Mouse (Mus musculus): ENCODE data around the gene G430095P16Rik. TPM values are rescaled to one million over a fixed set of nuclear protein-coding genes. Genes with fewer than 3 reads are reported as not detected.

Gene G430095P16Rik
- polyA plus RNA-seq (2012; fragmentation: generic; extraction: Trizol): 2.9 TPM
- long read RNA-seq, experiment 1, partial matches to known transcripts: 0 of 2 reads
- long read RNA-seq, experiment 1, other reads (novel, unspliced or antisense): 0 of 2 reads
- long read RNA-seq, experiment 2, partial matches to known transcripts: 0 of 1 reads
- long read RNA-seq, experiment 2, other reads (novel, unspliced or antisense): 1 of 1 reads

DNA sequence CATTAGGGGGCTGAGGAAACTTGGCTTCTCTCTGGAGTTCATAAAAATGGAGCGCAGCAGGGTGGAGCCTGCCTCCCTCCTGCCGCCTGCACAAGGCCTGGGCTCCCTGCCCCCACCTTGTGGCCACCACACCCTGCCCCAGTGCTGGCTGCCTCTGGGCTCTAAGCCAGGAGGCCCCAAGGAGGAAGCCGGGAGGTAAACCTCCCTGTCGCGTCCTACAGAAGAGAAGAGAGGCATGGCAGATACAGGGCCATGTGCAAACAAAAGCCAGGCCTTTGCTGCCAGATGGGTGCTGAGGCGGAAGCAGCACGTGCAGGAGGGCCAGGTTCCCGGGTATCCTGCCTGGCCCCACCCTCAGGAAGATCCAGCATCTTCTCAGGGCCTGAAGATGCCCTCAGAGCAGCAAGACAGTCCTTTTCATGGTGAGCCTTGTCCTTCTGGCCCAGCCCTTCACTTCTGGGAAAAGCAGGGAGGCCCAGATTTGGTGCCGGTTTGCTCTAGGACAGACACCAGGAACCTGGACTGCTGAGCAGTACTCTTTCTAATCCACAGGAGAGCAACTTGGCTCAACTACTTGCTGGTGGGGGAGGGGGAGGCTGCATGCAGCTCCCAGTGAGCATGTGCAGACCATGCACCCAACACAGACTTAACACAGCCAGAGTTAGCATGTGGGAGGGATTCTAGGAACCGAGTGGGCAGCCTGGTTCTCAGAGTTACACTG is at the start of gene G430095P16Rik:
G430095P16Rik (plus strand) TSS at position 158 of the 721 bp plus-strand sequence.
- no peak for TF ChIP-seq FOSL1 (IDR thresholded peaks at IDR 0.05; ENCODE audit: insufficient read depth, low read length, poor library complexity, severe bottlenecking)
- peak; percentile 84 for TF ChIP-seq MAX (IDR thresholded peaks at IDR 0.05)
- peaks cover 12% of the 10 kb centered on the region for H3K79me2 ChIP-seq (ENCODE audit: control insufficient read depth, insufficient read depth)
- H3K79me3 ChIP-seq (ENCODE audit: low read depth): no peaks in the 10 kb centered on the region
- H3K27me3 ChIP-seq (ENCODE audit: control insufficient read depth, insufficient read depth, insufficient read length): no peaks in the 10 kb centered on the region
- H3K36me3 ChIP-seq (ENCODE audit: control insufficient read depth, insufficient read depth): peaks cover 74% of the 10 kb centered on the region
- H3K4me3 ChIP-seq (ENCODE audit: insufficient read depth, poor library complexity, severe bottlenecking): no peak within 1 kb of the TSS
- H3ac ChIP-seq (ENCODE audit: control insufficient read depth, insufficient read length, low read depth): peak within 1 kb of the TSS; percentile 49

DNA sequence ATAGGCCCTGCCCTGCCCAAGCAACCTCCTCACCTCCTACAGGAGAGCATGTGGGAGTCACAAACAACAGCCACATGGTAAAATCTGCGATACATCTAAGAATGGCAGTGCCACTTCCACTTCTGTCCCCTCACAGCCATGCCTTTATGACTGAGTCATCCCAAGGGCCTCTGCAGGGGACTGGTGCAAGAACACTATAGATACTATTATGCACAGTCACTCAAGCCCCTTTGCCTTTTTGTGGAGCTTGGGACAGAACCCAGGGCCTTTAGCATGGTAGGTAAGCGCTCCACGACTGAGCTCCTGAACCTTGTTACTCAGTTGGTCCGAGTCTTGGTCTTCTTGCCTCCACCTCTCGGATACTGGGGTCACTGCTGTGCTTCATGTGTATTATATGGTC is 45.5 kb upstream of the G430095P16Rik start:
- Histone ChIP-seq H3K27me3 (ENCODE audit: control insufficient read depth, insufficient read depth, insufficient read length) (no peaks in the 10 kb centered on the region), H3K79me3 (ENCODE audit: low read depth) (peaks cover 52% of the 10 kb centered on the region), H3K79me2 (ENCODE audit: control insufficient read depth, insufficient read depth) (peaks cover 57% of the 10 kb centered on the region), H3K4me3 (ENCODE audit: insufficient read depth, poor library complexity, severe bottlenecking) (no peak overlapping the region), H3ac (ENCODE audit: control insufficient read depth, insufficient read length, low read depth) (no peak overlapping the region), H3K36me3 (ENCODE audit: control insufficient read depth, insufficient read depth) (peaks cover 58% of the 10 kb centered on the region)
- no peak for TF ChIP-seq MYOG (IDR thresholded peaks at IDR 0.05; ENCODE audit: control insufficient read depth, extremely low read depth, insufficient read length)
- no peak for TF ChIP-seq CTCF (IDR thresholded peaks at IDR 0.05; ENCODE audit: control insufficient read depth, insufficient read depth, insufficient read length)
- TF ChIP-seq CEBPB (IDR thresholded peaks at IDR 0.05; ENCODE audit: low read depth): no peak
- TF ChIP-seq MAX (IDR thresholded peaks at IDR 0.05): no peak
- TF ChIP-seq FOSL1 (IDR thresholded peaks at IDR 0.05; ENCODE audit: insufficient read depth, low read length, poor library complexity, severe bottlenecking): no peak
- TF ChIP-seq USF1 (IDR thresholded peaks at IDR 0.05; ENCODE audit: low read depth): no peak
- no peak for TF ChIP-seq MYOD1 (IDR thresholded peaks at IDR 0.05; ENCODE audit: control insufficient read depth, insufficient read length, low read depth)

DNA sequence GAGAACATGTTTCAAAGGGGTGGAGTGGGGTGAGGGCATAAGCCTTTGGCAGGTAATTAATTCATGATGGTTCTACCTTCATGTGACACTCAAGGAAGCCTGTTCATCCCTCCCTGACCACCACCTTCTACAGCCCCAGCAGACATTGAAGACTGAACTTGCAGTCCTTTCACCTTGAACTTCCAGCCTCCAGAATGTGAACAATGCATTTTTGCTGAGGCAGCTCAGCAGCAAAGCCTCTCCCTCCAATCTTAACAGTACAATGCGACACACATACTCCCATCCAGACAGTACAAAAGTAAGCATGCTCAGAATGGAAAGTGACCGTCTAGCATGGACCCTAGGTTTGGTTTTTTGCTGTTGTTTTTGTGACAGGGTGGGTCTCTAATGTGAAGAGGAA is 41.3 kb upstream of the G430095P16Rik start:
- H3K27me3 ChIP-seq (ENCODE audit: control insufficient read depth, insufficient read depth, insufficient read length): no peaks in the 10 kb centered on the region
- no peak for TF ChIP-seq CEBPB (IDR thresholded peaks at IDR 0.05; ENCODE audit: low read depth)
- peaks cover 98% of the 10 kb centered on the region for H3K79me2 ChIP-seq (ENCODE audit: control insufficient read depth, insufficient read depth)
- H3ac ChIP-seq (ENCODE audit: control insufficient read depth, insufficient read length, low read depth): no peak overlapping the region
- H3K36me3 ChIP-seq (ENCODE audit: control insufficient read depth, insufficient read depth): peaks cover 65% of the 10 kb centered on the region
- H3K79me3 ChIP-seq (ENCODE audit: low read depth): peaks cover 92% of the 10 kb centered on the region
- H3K4me3 ChIP-seq (ENCODE audit: insufficient read depth, poor library complexity, severe bottlenecking): no peak overlapping the region

DNA sequence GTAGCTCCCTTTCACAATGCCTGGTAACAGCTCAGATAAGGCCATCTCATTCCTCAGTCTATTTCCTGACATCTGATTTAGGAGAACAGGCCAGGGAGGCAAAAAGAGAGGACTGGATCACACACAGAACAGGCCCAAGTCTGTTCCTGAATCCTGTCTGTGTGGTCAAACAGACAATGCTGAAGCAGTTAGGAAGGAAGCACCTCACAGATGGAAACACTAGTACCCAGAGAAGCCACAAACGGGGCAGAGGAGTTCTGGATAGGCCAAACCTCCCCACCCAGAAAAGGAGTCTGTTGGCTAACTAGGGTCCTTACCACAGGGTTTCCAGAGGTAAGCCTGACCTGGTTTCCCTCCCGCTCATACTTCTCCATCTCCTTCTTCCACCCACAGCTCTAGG is 40.5 kb upstream of the G430095P16Rik start:
- Histone ChIP-seq H3K27me3 (ENCODE audit: control insufficient read depth, insufficient read depth, insufficient read length) (no peaks in the 10 kb centered on the region), H3K4me3 (ENCODE audit: insufficient read depth, poor library complexity, severe bottlenecking) (no peak overlapping the region), H3K79me2 (ENCODE audit: control insufficient read depth, insufficient read depth) (peaks cover 100% of the 10 kb centered on the region), H3ac (ENCODE audit: control insufficient read depth, insufficient read length, low read depth) (no peak overlapping the region), H3K79me3 (ENCODE audit: low read depth) (peaks cover 95% of the 10 kb centered on the region), H3K36me3 (ENCODE audit: control insufficient read depth, insufficient read depth) (peaks cover 62% of the 10 kb centered on the region)
- TF ChIP-seq FOSL1 (IDR thresholded peaks at IDR 0.05; ENCODE audit: insufficient read depth, low read length, poor library complexity, severe bottlenecking) (no peak), CEBPB (IDR thresholded peaks at IDR 0.05; ENCODE audit: low read depth) (no peak), MYOD1 (IDR thresholded peaks at IDR 0.05; ENCODE audit: control insufficient read depth, insufficient read length, low read depth) (no peak), MAX (IDR thresholded peaks at IDR 0.05) (no peak), USF1 (IDR thresholded peaks at IDR 0.05; ENCODE audit: low read depth) (no peak), MYOG (IDR thresholded peaks at IDR 0.05; ENCODE audit: control insufficient read depth, extremely low read depth, insufficient read length) (no peak), CTCF (IDR thresholded peaks at IDR 0.05; ENCODE audit: control insufficient read depth, insufficient read depth, insufficient read length) (no peak)

DNA sequence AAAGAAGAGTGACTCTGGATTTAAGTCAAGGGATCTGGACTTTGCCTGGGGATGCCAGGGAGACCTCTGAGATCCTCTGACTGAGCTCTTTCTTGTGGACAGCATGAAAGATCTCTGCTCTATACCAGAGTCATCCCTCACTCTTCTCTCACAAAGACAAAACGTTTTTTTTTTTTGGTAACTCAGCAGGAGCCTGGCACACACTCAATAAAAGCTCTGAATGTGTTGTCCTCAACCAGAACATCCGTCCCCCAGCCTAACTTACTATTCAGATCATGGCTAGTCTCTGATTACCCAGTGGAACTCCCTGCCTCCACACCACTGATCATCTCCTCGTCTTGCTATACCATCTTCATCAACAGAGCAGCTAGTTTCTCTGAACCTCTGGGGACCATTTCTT is 38.3 kb upstream of the G430095P16Rik start:
- peaks cover 41% of the 10 kb centered on the region for H3K36me3 ChIP-seq (ENCODE audit: control insufficient read depth, insufficient read depth)
- no peaks in the 10 kb centered on the region for H3K27me3 ChIP-seq (ENCODE audit: control insufficient read depth, insufficient read depth, insufficient read length)
- H3ac ChIP-seq (ENCODE audit: control insufficient read depth, insufficient read length, low read depth): no peak overlapping the region
- peaks cover 77% of the 10 kb centered on the region for H3K79me3 ChIP-seq (ENCODE audit: low read depth)
- no peak overlapping the region for H3K4me3 ChIP-seq (ENCODE audit: insufficient read depth, poor library complexity, severe bottlenecking)
- no peak for TF ChIP-seq CEBPB (IDR thresholded peaks at IDR 0.05; ENCODE audit: low read depth)
- no peak for TF ChIP-seq USF1 (IDR thresholded peaks at IDR 0.05; ENCODE audit: low read depth)
- H3K79me2 ChIP-seq (ENCODE audit: control insufficient read depth, insufficient read depth): peaks cover 97% of the 10 kb centered on the region

DNA sequence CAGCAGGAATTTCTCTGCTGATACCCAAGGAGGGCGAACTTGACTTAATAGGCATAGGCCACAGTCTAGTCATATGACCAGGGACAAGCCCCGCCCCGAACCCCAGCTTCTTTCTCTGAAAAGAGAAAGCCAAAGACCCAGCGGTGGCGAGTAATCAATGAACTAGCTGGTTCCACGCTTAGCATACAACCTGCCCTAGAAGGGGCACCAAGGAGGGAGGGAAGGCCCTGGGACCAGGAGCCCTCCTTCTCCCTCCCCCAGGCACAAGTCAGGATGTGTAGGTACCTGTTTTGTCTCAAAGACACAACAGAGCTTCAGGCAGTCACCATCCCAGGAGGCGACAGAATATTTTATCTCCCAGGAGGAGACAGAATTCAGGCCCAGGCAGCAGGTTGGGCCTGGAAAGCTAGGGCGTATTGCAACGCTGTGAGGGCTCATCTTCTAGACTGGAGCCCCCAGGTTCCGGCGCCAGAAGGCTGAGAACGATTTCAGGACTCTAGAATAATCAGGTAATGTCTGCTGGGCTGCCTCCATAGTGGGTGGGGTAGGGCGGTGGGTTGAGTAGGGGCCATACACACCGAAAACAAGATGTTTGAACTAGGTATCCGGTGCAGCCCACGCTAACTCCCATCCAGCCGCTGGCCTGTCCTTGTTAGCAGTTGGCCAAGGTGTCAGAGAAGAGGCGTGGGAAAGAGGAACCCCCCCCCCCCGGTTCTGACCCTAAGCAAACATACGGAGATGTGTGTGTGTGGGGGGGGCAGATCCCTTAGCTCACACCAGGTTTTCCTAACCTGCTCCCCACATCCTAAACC is 36.4 kb upstream of the G430095P16Rik start, which contains the start of gene Trmt1:
Trmt1 (plus strand) TSS at position 117 of the 812 bp plus-strand sequence.
- Histone ChIP-seq H3ac (ENCODE audit: control insufficient read depth, insufficient read length, low read depth) (peak within 1 kb of the TSS; percentile 76), H3K79me3 (ENCODE audit: low read depth) (peaks cover 74% of the 10 kb centered on the region), H3K36me3 (ENCODE audit: control insufficient read depth, insufficient read depth) (peaks cover 41% of the 10 kb centered on the region), H3K27me3 (ENCODE audit: control insufficient read depth, insufficient read depth, insufficient read length) (no peaks in the 10 kb centered on the region), H3K4me3 (ENCODE audit: insufficient read depth, poor library complexity, severe bottlenecking) (peak within 1 kb of the TSS; percentile 83), H3K79me2 (ENCODE audit: control insufficient read depth, insufficient read depth) (peaks cover 97% of the 10 kb centered on the region)
- peak; percentile 75 for TF ChIP-seq USF1 (IDR thresholded peaks at IDR 0.05; ENCODE audit: low read depth)
- TF ChIP-seq CEBPB (IDR thresholded peaks at IDR 0.05; ENCODE audit: low read depth): no peak

All from C2C12 (cell line).